Mouse (Mus musculus): ENCODE results near the gene Olfr348.

Olfr348 gene

GRCm38 (mm10) chr2:36783976-36784375 is at the start of gene Olfr348:
Gene Olfr348, plus strand, starts transcription at chr2:36784276.
- no peak for DNase-seq

- peak; percentile 10 to 14 for DNase-seq
These were observed 47.9 kb upstream of the Olfr348 start for GRCm38 (mm10) chr2:36736226-36736625.

GRCm38 (mm10) chr2:36790238-36790637 is 6.2 kb downstream of the Olfr348 start, which contains the start of gene Olfr50:
Gene Olfr50, plus strand, starts transcription at chr2:36790538.
- DNase-seq: no peak

DNA sequence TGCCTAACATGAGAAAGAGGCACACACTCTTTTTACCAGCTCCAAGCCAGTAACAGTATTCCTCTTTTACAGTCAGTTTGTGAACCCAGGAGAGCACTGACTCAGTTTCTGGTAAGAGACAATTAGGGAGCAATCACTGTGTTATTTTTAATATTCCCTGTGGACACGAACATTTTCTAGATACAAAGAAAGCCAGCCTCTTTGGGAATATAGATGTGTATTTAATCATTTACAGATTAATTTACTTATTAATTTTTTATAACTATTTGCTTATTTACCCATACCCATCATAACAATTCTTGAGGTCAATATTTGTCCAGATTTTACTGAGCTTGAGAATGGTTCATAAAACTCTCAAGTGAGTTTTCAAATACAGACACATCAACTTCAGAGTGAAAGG is 32.9 kb downstream of the Olfr348 start, which contains the start of gene Olfr3:
Gene Olfr3, minus strand, starts transcription at position 101 of the 400 bp plus-strand sequence.
- no peak for DNase-seq
